Mouse (Mus musculus) forebrain, embryonic 15.5 days (tissue): Measurements from ENCODE around the gene Il27. TPM values are rescaled to one million over a fixed set of nuclear protein-coding genes. Genes with fewer than 3 reads are reported as not detected.
A peak's percentile ranks its signal among the peaks of the same experiment; 100 is the strongest.

ENCODE experiments used
- ATAC-seq: fragments of 200-750 bp; cut with Nextera tagmentation; replicated peaks from 2 replicates; pipeline ENCODE4 v1.8.0; 2017; ENCODE audit warnings: mild to moderate bottlenecking, moderate TSS enrichment, moderate library complexity
- H3K27ac ChIP-seq: fragments of 300-500 bp; sonication (generic); replicated peaks from 2 replicates; pipeline ENCODE4 v1.5.1; 2015; ENCODE audit warnings: mild to moderate bottlenecking, inconsistent platforms
- H3K27me3 ChIP-seq: fragments of 300-500 bp; sonication (generic); 2 replicates; pipeline ENCODE4 v1.6.1; 2015; ENCODE audit warnings: inconsistent platforms
- H3K36me3 ChIP-seq: fragments of 300-500 bp; sonication (generic); 2 replicates; pipeline ENCODE4 v1.6.1; 2015; ENCODE audit warnings: mild to moderate bottlenecking, inconsistent platforms
- H3K4me1 ChIP-seq: fragments of 300-500 bp; sonication (generic); 2 replicates; pipeline ENCODE4 v1.6.1; 2015; ENCODE audit warnings: inconsistent platforms
- H3K4me2 ChIP-seq: fragments of 300-500 bp; sonication (generic); replicated peaks from 2 replicates; pipeline ENCODE4 v1.6.1; 2015; ENCODE audit warnings: mild to moderate bottlenecking, inconsistent platforms
- H3K4me3 ChIP-seq: fragments of 300-500 bp; sonication (generic); 2 replicates; pipeline ENCODE4 v1.5.1; 2015; ENCODE audit warnings: mild to moderate bottlenecking, inconsistent platforms
- H3K9ac ChIP-seq: fragments of 300-500 bp; sonication (generic); replicated peaks from 2 replicates; pipeline ENCODE4 v1.6.1; 2015; ENCODE audit warnings: mild to moderate bottlenecking, inconsistent platforms
- H3K9me3 ChIP-seq: fragments of 300-500 bp; sonication (generic); 2 replicates; pipeline ENCODE4 v1.6.1; 2016; ENCODE audit warnings: inconsistent platforms
- WGBS: fragments of 180-500 bp; shearing (Covaris S2); methylation state at CpG from one replicate; pipeline ENCODE4 v1.1.7; 2015; ENCODE audit warnings: mixed read lengths; 5-methylcytosine and 5-hydroxymethylcytosine counted together
- polyA plus RNA-seq: library from polyadenylated mRNA; unstranded; fragments of >200 nt; fragmentation: Nextera tagmentation; extraction: Ambion mirVana; gene quantifications from 2 replicates; pipeline ENCODE4 v1.2.1, GENCODE M21; 2015

Gene Il27
- polyA plus RNA-seq, 1 experiment from 2014 or later: not detected

DNA sequence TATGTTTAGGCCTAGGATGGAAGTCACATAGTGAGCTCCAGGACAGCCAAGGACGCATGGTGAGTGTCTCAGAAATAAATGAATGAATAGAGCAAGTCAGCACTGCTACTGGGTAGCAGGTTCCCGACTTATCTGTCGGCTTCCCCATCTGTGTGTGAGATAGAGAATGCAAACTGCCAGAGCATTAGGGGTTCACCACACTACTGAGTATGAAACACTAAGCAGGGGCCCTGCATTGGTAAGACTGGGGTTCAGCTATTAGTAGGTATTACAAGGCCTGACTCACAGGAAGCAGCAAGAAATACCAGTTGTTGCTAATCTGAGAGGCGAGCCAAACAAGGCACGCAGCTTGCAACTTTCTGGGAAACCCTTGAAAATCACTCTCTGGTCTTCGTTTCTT, 4.2 kb upstream of the Il27 start:
- H3K27ac ChIP-seq: no peak overlapping the region
- H3K36me3 ChIP-seq: no peaks in the 10 kb centered on the region
- no peaks in the 10 kb centered on the region for H3K9me3 ChIP-seq
- H3K9ac ChIP-seq: no peak overlapping the region
- ATAC-seq: no peak
- 81% methylated on average over 6 of the region's 6 CpGs for WGBS
- H3K27me3 ChIP-seq: no peaks in the 10 kb centered on the region
- no peak overlapping the region for H3K4me2 ChIP-seq
- no peaks in the 10 kb centered on the region for H3K4me1 ChIP-seq
- H3K4me3 ChIP-seq: no peak overlapping the region

DNA sequence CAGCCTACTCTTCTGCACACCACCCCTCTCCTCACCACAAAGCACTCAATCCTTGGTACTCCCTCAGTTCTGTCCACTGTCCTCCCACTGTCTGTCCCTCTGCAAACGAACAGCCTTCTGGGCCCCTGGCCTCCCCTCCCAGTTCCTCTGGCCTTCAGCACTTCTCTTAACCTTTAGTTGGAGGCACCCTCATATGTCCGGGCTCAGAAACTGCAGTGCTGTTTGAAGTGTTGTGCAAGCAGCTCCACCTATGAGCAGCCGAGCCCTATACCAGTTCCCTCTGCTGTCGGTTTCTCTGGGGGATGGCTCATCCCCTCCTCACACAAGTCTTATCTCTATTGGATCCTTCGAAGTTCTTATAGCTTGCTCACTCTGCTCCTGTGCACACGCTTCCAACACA, 1.7 kb upstream of the Il27 start:
- no peaks in the 10 kb centered on the region for H3K9me3 ChIP-seq
- no peak overlapping the region for H3K4me2 ChIP-seq
- H3K4me3 ChIP-seq: no peak overlapping the region
- H3K9ac ChIP-seq: no peak overlapping the region
- no peak for ATAC-seq
- no peaks in the 10 kb centered on the region for H3K27me3 ChIP-seq
- no peak overlapping the region for H3K27ac ChIP-seq
- no peaks in the 10 kb centered on the region for H3K36me3 ChIP-seq
- 73% methylated on average over 6 of the region's 6 CpGs for WGBS
- H3K4me1 ChIP-seq: no peaks in the 10 kb centered on the region

DNA sequence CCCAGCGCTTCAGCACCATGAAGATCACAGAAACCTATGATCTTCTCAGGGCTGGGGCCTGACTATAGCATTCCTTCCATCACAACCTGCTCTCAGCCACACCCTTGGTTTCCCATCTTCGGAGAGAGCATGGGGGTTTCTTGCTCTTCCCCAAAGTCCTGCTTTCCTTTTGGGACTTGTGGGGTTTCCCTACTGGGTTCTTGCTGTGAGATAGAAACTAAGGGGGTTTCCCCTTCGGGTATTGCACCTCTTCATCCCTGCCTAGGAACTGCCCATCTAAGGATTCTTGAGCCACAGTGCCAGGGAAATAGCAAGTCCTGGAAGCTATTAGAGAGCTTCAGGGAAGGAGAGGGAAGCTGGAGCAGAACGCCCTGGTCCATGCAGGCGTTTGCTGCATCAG, 1.1 kb upstream of the Il27 start:
- Histone ChIP-seq H3K36me3 (no peaks in the 10 kb centered on the region), H3K4me2 (no peak overlapping the region), H3K27me3 (no peaks in the 10 kb centered on the region), H3K9ac (no peak overlapping the region), H3K9me3 (no peaks in the 10 kb centered on the region), H3K27ac (no peak overlapping the region), H3K4me1 (no peaks in the 10 kb centered on the region), H3K4me3 (no peak overlapping the region)
- no peak for ATAC-seq
- 81% methylated on average over 5 of the region's 5 CpGs for WGBS

DNA sequence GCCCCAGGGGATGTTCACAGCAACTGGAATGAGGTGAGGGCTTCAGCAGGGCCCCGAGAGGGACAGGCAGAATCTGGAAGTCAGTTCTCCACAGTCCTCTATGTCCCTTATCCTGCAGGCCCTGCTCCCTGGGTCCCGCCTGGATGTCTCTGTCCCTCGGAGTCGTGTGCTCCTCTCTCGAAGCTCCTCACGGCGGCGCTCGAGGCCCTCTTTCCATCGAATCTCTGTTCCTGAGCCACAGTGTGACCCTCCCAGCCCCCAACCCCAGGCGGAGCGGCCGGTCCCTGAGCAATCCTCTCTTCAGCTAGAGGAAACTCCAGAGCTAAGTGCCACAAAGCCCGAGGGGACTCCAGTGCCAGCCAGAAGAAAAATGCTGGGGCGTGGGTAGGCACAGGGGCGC, 7.0 kb downstream of the Il27 start:
- Histone ChIP-seq H3K4me2 (0 out of 2 replicates have a peak overlapping the region, but pooled peaks have one; percentile 14), H3K27ac (no peak overlapping the region), H3K36me3 (no peaks in the 10 kb centered on the region), H3K9ac (peak overlapping the region; percentile 17; the same call in 1 of the 2 replicates), H3K27me3 (0 out of 2 replicates have a peak, but pooled peaks cover 2% of the 10 kb centered on the region), H3K4me1 (peaks cover 6% of the 10 kb centered on the region), H3K9me3 (no peaks in the 10 kb centered on the region), H3K4me3 (no peak overlapping the region)
- 8% methylated on average over 16 of the region's 16 CpGs for WGBS
- no peak for ATAC-seq

DNA sequence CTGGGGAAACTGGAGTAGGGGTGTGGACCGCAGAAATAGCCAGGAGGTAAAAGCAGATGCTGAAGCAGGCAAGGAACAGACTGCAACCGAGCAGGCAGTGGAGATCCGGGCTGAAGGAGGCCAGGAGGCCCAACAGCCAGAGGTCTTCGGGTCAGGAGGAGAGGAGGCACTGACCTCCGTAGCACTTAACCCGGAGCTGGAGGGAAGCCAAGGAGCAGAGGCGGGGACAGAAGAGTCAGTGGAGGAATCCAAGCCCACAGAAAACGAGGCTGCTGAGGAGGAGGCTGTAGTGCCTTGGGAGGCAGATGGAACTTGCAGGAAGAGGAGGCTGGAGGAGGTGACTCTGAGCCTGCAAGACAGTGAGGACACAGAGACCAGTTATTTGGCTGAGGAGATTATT, 7.9 kb downstream of the Il27 start:
- Histone ChIP-seq H3K9ac (no peak overlapping the region), H3K27ac (no peak overlapping the region), H3K9me3 (no peaks in the 10 kb centered on the region), H3K4me2 (no peak overlapping the region), H3K4me3 (no peak overlapping the region), H3K4me1 (peaks cover 15% of the 10 kb centered on the region), H3K36me3 (no peaks in the 10 kb centered on the region), H3K27me3 (0 out of 2 replicates have a peak, but pooled peaks cover 2% of the 10 kb centered on the region)
- ATAC-seq: no peak
- WGBS: 74% methylated on average over 8 of the region's 8 CpGs

DNA sequence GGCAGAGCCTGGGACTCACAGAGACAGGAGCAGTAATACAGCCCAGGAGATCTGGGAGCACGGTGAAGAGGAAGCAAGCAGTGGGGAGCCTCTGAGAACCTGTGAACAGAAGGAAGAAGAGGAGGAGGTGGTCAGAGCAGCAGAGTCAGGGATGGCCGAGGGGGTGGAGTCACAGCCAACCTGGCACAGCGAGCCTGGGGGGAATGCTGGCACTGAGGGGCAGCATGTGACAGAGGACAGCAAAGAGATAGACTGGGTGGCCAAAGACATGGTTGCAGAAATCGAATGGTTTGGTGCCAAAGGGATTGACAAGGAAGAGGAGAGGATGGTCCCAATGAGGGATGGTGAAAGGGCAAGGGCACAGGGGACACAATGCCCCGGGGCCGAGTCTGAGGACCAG, 9.0 kb downstream of the Il27 start, which contains the start of gene Cln3:
Gene Cln3 (minus strand): TSS at position 101 of the 400 bp plus-strand sequence.
- no peaks in the 10 kb centered on the region for H3K36me3 ChIP-seq
- no peak for ATAC-seq

DNA sequence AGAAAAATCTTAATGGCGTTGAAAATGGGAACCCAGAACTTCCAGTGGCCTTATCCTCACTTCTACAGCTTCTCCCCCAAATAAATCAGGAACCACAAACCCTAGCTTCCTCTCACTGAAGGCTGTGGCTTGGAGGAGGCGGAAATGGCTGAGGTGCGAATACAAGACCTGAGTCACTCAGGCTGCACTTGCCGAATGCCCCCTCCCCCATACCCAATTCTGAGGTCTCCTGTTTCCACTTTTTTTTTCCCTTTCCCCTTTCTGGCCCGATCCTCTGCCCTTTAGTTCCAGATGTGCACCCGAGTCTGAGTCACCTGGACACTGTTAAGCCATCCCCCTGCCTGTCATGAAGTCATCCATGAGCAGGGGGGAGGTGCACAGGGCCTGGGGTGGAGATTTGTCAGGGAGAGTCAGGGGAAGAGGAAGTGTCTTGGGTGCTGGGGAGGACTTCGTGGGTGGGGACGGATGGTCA, 10.2 kb downstream of the Il27 start, which contains the start of gene Apobr:
Gene Apobr (plus strand): TSS at position 437 of the 472 bp plus-strand sequence.
- WGBS: 81% methylated on average over 8 of the region's 8 CpGs
- H3K4me2 ChIP-seq: peak within 1 kb of the TSS; percentile 84
- peaks cover 20% of the 10 kb centered on the region for H3K4me1 ChIP-seq
- H3K27ac ChIP-seq: peak within 1 kb of the TSS; percentile 94; the same call in 1 of the 2 replicates
- H3K4me3 ChIP-seq: peak within 1 kb of the TSS; percentile 67
- H3K9me3 ChIP-seq: no peaks in the 10 kb centered on the region
- no peaks in the 10 kb centered on the region for H3K36me3 ChIP-seq
- H3K27me3 ChIP-seq: 0 out of 2 replicates have a peak, but pooled peaks cover 2% of the 10 kb centered on the region
- ATAC-seq: no peak
- no peak within 1 kb of the TSS for H3K9ac ChIP-seq

More for the DNA sequence above, 9.0 kb downstream of the Il27 start, which contains the start of gene Cln3:
- H3K4me1 ChIP-seq: peaks cover 20% of the 10 kb centered on the region
- H3K9me3 ChIP-seq: no peaks in the 10 kb centered on the region
- 0 out of 2 replicates have a peak, but pooled peaks cover 2% of the 10 kb centered on the region for H3K27me3 ChIP-seq
- H3K27ac ChIP-seq: no peak within 1 kb of the TSS
- H3K9ac ChIP-seq: no peak within 1 kb of the TSS
- H3K4me2 ChIP-seq: no peak within 1 kb of the TSS
- no peak within 1 kb of the TSS for H3K4me3 ChIP-seq
- 76% methylated on average over 6 of the region's 6 CpGs for WGBS

DNA sequence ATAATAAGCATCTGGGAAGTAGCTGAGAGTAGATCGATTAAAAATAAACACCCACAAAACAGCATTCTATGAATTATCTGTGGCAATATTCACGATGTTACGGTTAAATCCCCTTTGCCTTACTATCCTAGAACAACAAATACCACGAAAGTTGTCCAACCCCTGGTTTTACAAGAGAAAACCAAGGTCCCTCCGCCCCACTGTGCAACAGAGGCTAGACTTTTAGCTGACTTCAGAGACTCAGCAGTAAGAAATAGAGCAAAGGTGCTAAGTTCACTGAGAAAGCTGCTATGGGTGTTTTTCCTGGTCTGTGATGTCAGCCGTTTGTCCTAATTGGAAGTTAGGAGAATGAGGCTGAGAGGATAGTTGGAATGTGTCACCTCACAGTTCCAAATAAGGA, 11.0 kb downstream of the Il27 start:
- no peak for ATAC-seq
- 59% methylated on average over 6 of the region's 6 CpGs for WGBS
- peaks cover 20% of the 10 kb centered on the region for H3K4me1 ChIP-seq
- peak overlapping the region; percentile 94 for H3K27ac ChIP-seq
- peak overlapping the region; percentile 54; the same call in 1 of the 2 replicates for H3K9ac ChIP-seq
- H3K9me3 ChIP-seq: no peaks in the 10 kb centered on the region
- peak overlapping the region; percentile 84 for H3K4me2 ChIP-seq
- peak overlapping the region; percentile 67 for H3K4me3 ChIP-seq
- 0 out of 2 replicates have a peak, but pooled peaks cover 2% of the 10 kb centered on the region for H3K27me3 ChIP-seq
- peaks cover 2% of the 10 kb centered on the region; the same call in 1 of the 2 replicates for H3K36me3 ChIP-seq

DNA sequence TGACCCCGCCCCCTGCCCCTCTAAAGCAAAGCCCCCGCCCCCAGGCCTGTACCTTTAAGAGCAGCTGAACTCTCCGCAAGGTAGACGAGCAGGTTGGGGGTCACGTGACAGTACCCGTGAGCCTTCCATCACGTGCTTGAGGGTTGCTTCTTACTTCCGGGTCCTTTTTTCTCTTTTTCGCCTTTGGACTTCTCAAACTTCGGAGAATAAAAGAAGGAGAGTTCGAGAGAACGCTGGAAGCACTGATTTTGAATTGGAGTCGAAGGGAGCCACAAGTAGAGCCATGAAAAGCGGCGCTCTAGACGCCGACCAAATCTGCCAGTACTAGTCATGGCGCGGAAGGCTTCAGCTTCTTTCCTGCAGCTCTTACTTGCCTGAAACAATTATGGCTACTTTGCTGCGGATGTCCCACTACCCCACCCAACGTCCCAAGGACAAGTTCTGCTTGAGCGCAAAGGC, 11.5 kb downstream of the Il27 start:
- peak; percentile 89 for ATAC-seq
- Histone ChIP-seq H3K4me3 (peak overlapping the region; percentile 67), H3K27me3 (0 out of 2 replicates have a peak, but pooled peaks cover 2% of the 10 kb centered on the region), H3K4me1 (peaks cover 20% of the 10 kb centered on the region), H3K9me3 (no peaks in the 10 kb centered on the region), H3K9ac (peak overlapping the region; percentile 54), H3K27ac (peak overlapping the region; percentile 94), H3K36me3 (peaks cover 5% of the 10 kb centered on the region; the same call in 1 of the 2 replicates), H3K4me2 (peak overlapping the region; percentile 84)
- WGBS: under 1% methylated on average over 22 of the region's 22 CpGs

DNA sequence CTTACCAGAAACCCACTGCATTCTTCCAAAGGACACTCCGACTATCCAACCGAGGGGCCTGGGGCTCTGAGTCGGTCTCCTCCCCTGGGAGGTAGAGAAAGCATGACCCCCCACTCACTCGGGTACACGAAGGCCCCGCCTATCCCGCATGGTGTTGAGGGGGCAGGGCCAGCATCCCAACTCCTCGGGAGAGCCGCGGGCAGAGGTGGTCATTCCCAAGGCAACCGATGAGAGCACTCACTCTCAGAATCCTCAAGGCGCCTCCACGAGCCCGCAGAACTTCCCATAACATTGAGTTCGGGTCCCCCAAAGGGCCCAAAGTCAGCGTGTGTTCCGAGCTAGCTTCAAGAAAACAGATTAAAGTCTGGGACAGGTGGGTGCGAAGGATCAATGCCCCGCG, 12.0 kb downstream of the Il27 start:
- Histone ChIP-seq H3K27ac (peak overlapping the region; percentile 94), H3K9me3 (no peaks in the 10 kb centered on the region), H3K4me1 (peaks cover 20% of the 10 kb centered on the region), H3K9ac (peak overlapping the region; percentile 54), H3K4me2 (peak overlapping the region; percentile 84), H3K4me3 (peak overlapping the region; percentile 67), H3K36me3 (peaks cover 6% of the 10 kb centered on the region; the same call in 1 of the 2 replicates), H3K27me3 (0 out of 2 replicates have a peak, but pooled peaks cover 2% of the 10 kb centered on the region)
- ATAC-seq: peak; percentile 74
- WGBS: 1% methylated on average over 20 of the region's 20 CpGs

DNA sequence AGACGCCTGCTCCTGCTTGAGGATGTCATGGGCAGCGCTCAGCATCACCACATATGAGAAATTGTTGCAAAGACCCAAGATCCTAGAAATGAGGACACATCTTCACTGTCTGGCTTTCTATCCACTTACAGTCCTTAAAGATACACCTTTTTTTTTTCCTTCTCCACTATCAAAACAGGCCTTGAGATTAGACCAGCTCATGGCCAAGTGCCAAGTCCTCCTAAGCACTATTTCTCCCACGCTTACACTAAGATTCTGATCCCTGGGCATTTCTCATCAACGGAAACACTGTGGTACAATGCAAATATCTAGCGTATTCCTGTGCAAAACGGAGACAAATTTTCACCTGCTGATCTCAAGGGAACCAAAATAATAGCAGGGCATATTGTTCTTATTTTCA, 13.1 kb downstream of the Il27 start:
- H3K36me3 ChIP-seq: peaks cover 11% of the 10 kb centered on the region; the same call in 1 of the 2 replicates
- 85% methylated on average over 6 of the region's 6 CpGs for whole genome bisulfite sequencing
- no peak overlapping the region for H3K4me3 ChIP-seq
- H3K4me1 ChIP-seq: peaks cover 20% of the 10 kb centered on the region
- no peak overlapping the region for H3K9ac ChIP-seq
- H3K27ac ChIP-seq: no peak overlapping the region
- H3K9me3 ChIP-seq: no peaks in the 10 kb centered on the region
- H3K27me3 ChIP-seq: 0 out of 2 replicates have a peak, but pooled peaks cover 2% of the 10 kb centered on the region
- no peak overlapping the region for H3K4me2 ChIP-seq
- no peak for ATAC-seq

DNA sequence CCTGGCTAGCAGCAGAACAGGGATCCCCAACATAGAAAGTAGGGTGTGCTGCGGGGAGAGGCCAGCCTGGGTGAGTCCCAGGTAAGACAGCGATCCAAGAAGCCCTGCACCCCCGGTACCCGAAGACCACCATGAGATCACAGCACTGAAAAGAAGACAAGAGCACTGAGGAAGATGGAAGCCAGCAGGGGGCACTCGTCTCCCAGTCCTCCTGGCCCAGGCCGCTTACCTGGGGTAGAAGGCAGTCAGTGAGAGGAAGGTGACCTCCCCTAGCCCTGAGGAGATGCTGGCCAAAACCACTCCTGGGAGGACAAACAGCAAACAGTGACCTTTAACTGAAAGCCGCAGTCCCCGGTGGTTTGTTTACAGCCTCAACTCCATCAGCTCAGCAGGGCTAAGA, 15.6 kb downstream of the Il27 start:
- H3K9me3 ChIP-seq: no peaks in the 10 kb centered on the region
- no peak for ATAC-seq
- H3K4me1 ChIP-seq: peaks cover 20% of the 10 kb centered on the region
- 57% methylated on average over 8 of the region's 8 CpGs for WGBS
- no peak overlapping the region for H3K4me2 ChIP-seq
- H3K9ac ChIP-seq: no peak overlapping the region
- H3K27me3 ChIP-seq: no peaks in the 10 kb centered on the region
- H3K27ac ChIP-seq: no peak overlapping the region
- H3K4me3 ChIP-seq: no peak overlapping the region
- H3K36me3 ChIP-seq: peaks cover 18% of the 10 kb centered on the region
